Mouse (Mus musculus): ENCODE results near the gene Golga4.

Golga4 gene

DNA sequence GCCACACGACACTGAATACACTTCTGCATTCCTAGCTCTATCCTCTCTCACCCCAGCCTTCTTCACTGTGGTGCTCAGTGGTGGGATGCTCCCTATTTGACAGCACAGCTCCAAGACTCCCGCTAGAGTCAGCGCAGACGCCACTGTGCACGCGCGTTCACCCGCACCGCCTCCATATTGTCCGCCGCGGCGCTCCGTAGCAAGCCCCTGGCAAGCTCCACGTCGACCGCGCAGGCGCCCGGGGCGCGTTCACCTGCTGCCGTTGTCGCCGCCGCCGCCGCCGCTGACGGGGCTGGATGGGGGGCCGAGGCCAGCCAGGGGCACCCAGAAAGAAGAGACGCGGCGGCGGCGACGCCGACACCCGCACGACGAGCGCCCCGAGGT lies at the start of gene Golga4:
Gene Golga4 (plus strand): TSS at position 248 of the 384 bp plus-strand sequence.
- in situ Hi-C loops (cut with MboI, MseI), result no loop called here

DNA sequence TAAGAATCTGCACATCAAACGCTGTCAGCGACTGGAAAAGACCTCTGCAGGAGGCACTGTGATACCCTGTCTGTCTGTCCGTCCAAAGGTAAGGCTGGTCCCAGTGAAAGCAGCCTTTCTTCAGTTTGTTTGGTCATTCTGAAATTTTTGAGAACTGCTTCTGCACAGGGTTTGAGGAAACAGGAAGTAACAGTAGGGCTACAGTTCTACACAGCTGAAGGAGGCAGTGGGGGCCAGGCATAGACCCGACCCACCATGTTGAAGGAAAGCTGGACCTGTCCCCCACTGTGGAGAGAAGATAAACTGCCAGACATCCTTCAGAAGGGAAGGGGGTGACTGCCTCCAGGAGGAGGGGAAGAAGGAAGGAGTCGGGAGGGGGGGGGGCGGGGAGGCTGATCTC lies 49.7 kb upstream of the Golga4 start:
- in situ Hi-C loops (cut with MboI, MseI), result no loop called here

- in situ Hi-C loops (cut with MboI, MseI), result no loop called here
These were observed 48.0 kb upstream of the Golga4 start for GRCm38 (mm10) chr9:118458039-118458438.

- in situ Hi-C loops (cut with MboI, MseI), result no loop called here
These were observed 42.0 kb upstream of the Golga4 start for GRCm38 (mm10) chr9:118464031-118464430.

DNA sequence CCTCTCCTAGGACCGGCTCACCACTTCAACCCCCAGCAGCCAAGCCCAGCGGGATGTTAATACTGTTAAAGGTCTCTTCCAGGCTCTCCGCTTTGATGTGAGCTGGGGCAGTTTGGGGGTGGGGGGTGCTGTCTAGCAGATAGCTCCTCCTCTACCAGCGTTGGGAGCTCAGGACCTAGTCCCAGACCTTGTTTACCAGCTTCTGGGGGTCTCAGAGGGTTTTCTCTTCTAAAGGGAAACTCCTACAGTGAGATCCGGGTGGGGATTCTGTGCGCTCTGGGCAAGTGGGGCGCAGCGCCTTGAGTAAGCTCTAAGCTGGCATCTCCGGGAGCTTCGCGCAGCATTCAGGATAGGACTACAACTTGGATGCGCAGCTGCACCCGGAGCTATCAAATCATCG lies 37.8 kb upstream of the Golga4 start:
- in situ Hi-C loops (cut with MboI, MseI), result no loop called here

- in situ Hi-C loops (cut with MboI, MseI), result no loop called here
These were observed 36.8 kb upstream of the Golga4 start for GRCm38 (mm10) chr9:118469272-118469671.

GRCm38 (mm10) chr9:118471296-118471695 lies 34.8 kb upstream of the Golga4 start:
- in situ Hi-C loops (cut with MboI, MseI), result no loop called here

DNA sequence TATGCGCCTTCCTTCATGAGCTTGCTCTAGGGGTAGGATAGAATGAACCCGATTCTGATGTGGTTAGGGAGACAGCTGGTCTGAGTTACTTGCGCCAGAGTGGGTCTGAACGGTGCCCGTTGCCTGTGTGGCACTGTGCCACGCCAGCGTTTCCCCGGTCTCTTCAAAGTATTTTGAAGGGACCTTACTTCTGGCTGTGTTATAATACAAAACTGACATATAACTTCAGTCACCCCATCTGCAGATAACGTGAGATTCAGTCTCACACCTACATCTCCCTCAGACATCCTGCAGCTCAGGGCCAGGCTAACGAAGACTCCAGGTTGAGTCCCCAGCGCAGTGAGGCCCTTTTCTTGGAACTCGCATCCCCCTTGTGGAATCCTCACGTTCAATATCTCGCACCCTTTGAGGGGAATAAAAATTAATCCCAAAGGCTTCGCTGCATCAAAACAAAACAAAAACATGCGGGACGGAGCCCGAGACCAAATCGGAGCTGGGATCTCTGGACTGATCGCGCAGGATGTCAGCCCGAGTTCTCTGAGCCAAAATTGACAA lies 29.8 kb upstream of the Golga4 start:
- in situ Hi-C loops (cut with MboI, MseI), result no loop called here

DNA sequence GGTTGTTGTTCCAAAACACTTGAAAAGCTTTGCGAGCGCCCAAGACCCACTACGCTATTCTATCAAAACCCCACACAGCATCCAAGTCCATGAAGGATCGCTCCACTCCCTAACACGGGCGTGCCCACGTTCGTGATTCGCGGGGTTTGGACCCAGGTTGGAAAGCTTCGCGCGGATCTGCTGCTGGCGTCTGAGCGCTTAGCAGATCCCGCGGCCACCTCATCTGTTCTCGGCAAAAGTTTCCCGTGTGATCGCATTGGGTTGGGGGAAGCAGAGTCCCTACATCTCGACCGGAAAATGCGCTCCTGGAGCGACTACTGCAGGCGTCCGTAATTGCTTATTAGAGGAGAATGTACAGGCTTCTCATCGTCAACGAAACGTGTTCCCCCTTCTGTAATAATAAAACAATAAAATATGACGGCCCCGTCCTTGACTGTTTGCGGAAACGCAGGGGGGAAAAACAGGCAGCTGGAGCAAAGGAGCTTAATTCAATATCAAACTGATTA lies 29.2 kb upstream of the Golga4 start:
- in situ Hi-C loops (cut with MboI, MseI), result no loop called here

- in situ Hi-C loops (cut with MboI, MseI), result no loop called here
These were observed 28.7 kb upstream of the Golga4 start for GRCm38 (mm10) chr9:118477281-118477931.

- in situ Hi-C loops (cut with MboI, MseI), result no loop called here
These were observed 28.1 kb upstream of the Golga4 start, which contains the start of gene Eomes for GRCm38 (mm10) chr9:118477961-118478360. Gene Eomes, plus strand, starts transcription at chr9:118478212.

DNA sequence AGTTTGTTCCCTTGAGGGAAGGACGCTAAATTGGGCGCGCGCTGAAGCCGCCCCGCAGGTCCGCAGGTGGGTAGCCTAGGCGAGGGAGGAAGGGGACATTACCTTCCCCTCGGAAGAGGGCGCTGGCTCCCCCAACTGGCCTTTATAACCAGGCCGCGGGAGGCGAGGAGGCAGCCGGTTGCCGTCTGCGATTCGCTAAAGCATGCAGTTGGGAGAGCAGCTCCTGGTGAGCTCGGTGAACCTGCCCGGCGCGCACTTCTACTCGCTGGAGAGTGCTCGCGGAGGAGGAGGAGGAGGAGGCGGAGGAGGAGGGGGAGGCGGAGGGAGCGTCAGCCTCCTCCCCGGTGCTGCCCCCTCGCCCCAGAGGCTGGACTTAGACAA lies 27.6 kb upstream of the Golga4 start:
- in situ Hi-C loops (cut with MboI, MseI), result no loop called here

DNA sequence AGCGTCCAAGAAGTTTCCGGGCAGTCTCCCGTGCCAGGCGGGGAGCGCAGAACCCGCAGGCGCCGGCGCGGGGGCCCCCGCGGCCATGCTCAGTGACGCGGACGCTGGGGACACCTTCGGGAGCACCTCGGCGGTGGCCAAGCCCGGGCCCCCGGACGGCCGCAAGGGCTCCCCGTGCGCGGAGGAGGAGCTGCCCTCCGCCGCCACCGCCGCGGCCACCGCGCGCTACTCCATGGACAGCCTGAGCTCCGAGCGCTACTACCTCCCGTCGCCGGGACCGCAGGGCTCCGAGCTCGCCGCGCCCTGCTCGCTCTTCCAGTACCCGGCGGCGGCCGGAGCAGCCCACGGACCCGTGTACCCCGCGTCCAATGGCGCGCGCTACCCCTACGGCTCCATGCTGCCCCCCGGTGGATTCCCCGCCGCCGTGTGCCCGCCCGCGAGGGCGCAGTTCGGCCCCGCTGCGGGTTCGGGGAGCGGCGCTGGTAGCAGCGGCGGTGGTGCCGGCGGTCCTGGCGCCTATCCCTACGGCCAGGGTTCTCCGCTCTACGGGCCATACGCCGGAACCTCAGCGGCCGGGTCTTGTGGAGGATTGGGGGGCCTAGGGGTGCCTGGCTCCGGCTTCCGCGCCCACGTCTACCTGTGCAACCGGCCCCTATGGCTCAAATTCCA lies 27.1 kb upstream of the Golga4 start:
- in situ Hi-C loops (cut with MboI, MseI), result no loop called here

- in situ Hi-C loops (cut with MboI, MseI), result no loop called here
These were observed 26.4 kb upstream of the Golga4 start for GRCm38 (mm10) chr9:118479508-118480291.

GRCm38 (mm10) chr9:118480292-118480690 lies 25.8 kb upstream of the Golga4 start:
- in situ Hi-C loops (cut with MboI, MseI), result no loop called here

DNA sequence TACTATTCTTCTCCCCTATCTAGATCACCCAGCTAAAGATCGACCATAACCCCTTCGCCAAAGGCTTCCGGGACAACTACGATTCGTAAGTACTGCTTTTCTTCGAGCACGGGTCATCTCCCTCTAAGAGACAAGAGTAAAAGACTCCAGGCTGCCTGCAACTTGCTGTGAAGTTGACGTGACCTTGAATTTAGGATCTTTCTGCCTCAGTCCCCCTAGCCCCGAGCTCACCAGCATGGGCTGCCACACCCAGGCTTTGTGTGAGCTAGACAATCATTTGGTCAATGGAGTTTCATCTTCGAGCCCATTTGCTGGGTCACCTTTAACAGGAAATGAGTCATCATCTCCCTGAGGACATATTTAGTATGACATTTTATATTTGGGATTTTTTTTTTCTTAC lies 23.9 kb upstream of the Golga4 start:
- in situ Hi-C loops (cut with MboI, MseI), result no loop called here

GRCm38 (mm10) chr9:118486361-118487095 lies 19.5 kb upstream of the Golga4 start:
- in situ Hi-C loops (cut with MboI, MseI), result no loop called here

- in situ Hi-C loops (cut with MboI, MseI), result no loop called here
These were observed 19.0 kb upstream of the Golga4 start for GRCm38 (mm10) chr9:118487096-118487395.

DNA sequence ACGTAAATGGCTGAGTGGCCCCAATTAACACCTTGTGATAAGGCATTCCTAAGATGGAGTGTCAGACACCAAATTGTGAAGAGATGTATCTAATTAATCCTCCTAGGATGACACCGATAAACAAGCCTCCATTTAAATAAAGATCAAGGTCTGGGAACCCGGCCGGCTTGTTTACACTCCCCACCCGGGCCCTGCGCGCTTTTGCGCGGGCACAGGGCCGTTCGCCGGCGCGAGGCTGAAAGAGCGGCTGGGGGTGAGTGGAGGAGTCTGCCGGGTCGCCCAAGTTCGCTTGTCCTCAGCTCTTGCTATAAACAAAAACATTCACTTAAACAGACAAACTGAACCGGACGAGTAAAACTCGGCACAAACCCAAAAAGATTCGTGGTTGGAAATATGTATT lies 18.4 kb upstream of the Golga4 start:
- in situ Hi-C loops (cut with MboI, MseI), result no loop called here

- in situ Hi-C loops (cut with MboI, MseI), result no loop called here
These were observed 17.8 kb upstream of the Golga4 start for GRCm38 (mm10) chr9:118488138-118488895.

Measured in T-helper 17 cell (primary cell).